Mouse (Mus musculus): ENCODE measurements at regions not wholly inside any gene's neighbourhood (a gene's known extent, or its start where the extent isn't known, plus 50 kb on each side); places are given as distances from the start of the nearest gene placed in this dataset.

DNA sequence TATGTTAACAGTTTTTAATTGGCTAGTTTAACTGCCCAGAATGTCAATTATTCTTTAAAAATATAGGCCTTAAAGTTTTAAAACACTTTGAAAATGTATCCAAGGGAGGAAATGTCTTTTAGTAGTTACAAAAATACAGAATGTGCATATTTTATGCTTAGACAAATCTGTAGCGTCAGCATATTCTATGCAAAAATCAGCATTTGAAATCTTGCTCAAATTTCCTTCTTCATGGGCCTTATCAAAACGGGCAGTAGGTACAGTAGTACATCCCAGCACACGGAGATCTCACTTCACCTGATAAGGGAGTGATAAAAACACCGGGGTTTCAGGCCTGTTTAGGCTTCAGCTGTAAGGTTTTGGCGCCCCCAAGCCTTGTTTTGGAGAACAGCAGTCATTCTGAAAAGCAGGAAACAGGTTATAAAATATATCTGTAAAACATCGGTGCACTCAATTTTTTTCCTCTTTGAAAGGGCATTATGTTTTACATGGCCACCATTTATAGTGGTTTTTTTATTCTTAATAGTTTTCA, 435.7 kb upstream of the Adgrl4 start:
- Histone ChIP-seq H3K36me3 (no peaks in the 10 kb centered on the region), H3K9ac (replicated peaks) (no peak overlapping the region), H3K27ac (no peak overlapping the region), H3K4me3 (replicated peaks) (no peak overlapping the region), H3K27me3 (no peaks in the 10 kb centered on the region), H3K4me2 (replicated peaks) (no peak overlapping the region), H3K9me3 (no peaks in the 10 kb centered on the region), H3K4me1 (replicated peaks) (no peaks in the 10 kb centered on the region)
- ATAC-seq: 0 out of 2 replicates have a peak, but pooled peaks have one; percentile 48
- 35% methylated on average over 6 of the region's 6 CpGs for WGBS

DNA sequence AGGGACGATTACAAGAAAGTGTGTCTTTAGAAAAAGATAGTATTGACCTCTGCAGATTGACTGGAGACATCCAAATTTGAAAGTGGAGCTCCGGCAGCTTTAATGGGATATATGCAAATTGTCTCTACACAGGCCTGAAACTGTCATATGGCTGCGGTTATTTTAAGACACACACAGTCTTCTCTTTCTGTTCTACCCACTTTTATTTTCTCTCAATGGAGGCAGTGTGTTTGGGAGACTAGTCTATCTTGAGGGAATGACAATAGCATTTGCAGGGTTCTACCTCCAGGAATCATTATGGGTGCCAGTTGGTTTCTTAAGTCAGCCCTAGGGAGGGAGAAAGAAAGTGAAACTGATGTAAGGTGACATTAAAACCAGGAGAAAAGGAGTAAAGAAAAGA, 434.2 kb upstream of the Adgrl4 start:
- ATAC-seq: no peak
- Histone ChIP-seq H3K4me2 (replicated peaks) (no peak overlapping the region), H3K9me3 (no peaks in the 10 kb centered on the region), H3K27me3 (no peaks in the 10 kb centered on the region), H3K9ac (replicated peaks) (no peak overlapping the region), H3K36me3 (no peaks in the 10 kb centered on the region), H3K4me1 (replicated peaks) (no peaks in the 10 kb centered on the region), H3K4me3 (replicated peaks) (no peak overlapping the region), H3K27ac (no peak overlapping the region)
- WGBS: 71% methylated on average over 3 of the region's 3 CpGs

DNA sequence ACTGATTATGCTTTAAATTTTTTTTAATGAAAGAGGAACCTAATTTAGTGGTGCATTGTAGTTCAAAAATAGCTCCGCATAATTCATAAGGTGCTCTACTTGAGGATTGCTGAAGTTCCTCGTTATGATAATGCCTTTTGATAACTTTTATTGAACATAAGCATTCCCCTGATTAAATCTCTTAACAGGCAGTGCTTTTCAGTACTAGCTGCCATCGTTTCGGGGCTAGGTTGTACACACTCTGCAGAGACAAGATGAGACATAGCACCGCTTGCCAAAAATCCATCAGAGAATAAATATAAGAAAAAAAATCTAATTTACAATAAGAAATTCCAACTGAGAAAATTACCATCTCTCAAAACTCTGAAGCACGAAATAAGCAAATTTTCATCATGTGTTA, 433.7 kb upstream of the Adgrl4 start:
- Histone ChIP-seq H3K27ac (no peak overlapping the region), H3K9me3 (no peaks in the 10 kb centered on the region)

DNA sequence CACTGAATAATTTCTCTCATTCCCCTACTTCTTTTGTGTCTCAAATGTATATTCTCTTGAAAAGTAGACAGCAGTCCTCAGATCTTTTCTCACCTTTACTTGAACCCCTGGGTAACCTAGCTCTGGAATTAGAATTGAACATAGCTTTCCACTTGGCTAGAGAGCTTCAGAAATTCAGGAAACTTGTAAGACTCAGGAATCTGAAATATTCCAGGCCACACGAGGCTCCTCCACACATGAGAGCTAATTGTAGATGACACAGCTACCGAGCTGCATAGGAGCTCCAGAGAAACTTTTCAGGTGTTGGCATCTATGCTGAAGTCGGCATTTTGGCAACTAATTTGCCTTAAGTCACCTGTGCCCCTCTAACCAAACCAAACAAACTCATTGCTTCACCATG, 417.7 kb upstream of the Adgrl4 start:
- Histone ChIP-seq H3K9ac (replicated peaks) (no peak overlapping the region), H3K4me1 (replicated peaks) (no peaks in the 10 kb centered on the region)
- no peak for ATAC-seq

More for the DNA sequence above, 433.7 kb upstream of the Adgrl4 start:
- 72% methylated on average over 6 of the region's 6 CpGs for WGBS
- no peak overlapping the region for H3K4me2 ChIP-seq (replicated peaks)
- no peak for ATAC-seq
- no peak overlapping the region for H3K9ac ChIP-seq (replicated peaks)
- no peaks in the 10 kb centered on the region for H3K27me3 ChIP-seq
- H3K4me3 ChIP-seq (replicated peaks): no peak overlapping the region
- H3K36me3 ChIP-seq: no peaks in the 10 kb centered on the region
- H3K4me1 ChIP-seq (replicated peaks): no peaks in the 10 kb centered on the region

DNA sequence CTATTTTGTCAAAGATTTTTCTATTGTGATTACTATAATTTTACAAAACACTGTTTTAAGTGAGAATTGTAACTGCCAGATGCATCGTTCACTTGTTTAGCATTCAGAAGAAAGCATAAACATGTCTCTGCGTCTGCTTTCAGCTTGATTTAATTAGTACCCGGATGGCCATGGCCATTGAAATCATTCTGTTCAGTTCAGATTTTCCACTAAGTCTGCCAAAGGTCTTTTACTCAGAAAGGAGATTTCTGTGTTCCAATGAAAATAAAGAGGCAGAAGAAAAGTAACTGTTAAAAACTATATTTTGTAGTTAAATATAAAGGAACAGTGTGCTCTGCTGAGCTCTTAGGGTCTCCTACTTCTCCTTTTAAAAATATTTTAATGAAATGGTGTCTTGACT, 380.2 kb upstream of the Adgrl4 start:
- ATAC-seq: no peak
- WGBS: 84% methylated on average over 3 of the region's 3 CpGs
- no peak overlapping the region for H3K9ac ChIP-seq (replicated peaks)
- no peaks in the 10 kb centered on the region for H3K4me1 ChIP-seq (replicated peaks)
- H3K9me3 ChIP-seq: no peaks in the 10 kb centered on the region
- no peak overlapping the region for H3K27ac ChIP-seq
- no peaks in the 10 kb centered on the region for H3K27me3 ChIP-seq
- no peaks in the 10 kb centered on the region for H3K36me3 ChIP-seq
- no peak overlapping the region for H3K4me2 ChIP-seq (replicated peaks)
- no peak overlapping the region for H3K4me3 ChIP-seq (replicated peaks)

More for the DNA sequence above, 417.7 kb upstream of the Adgrl4 start:
- no peaks in the 10 kb centered on the region for H3K9me3 ChIP-seq
- no peak overlapping the region for H3K4me3 ChIP-seq (replicated peaks)
- H3K4me2 ChIP-seq (replicated peaks): no peak overlapping the region
- no peaks in the 10 kb centered on the region for H3K36me3 ChIP-seq
- WGBS: 83% methylated on average over 3 of the region's 3 CpGs
- H3K27me3 ChIP-seq: no peaks in the 10 kb centered on the region
- H3K27ac ChIP-seq: no peak overlapping the region

DNA sequence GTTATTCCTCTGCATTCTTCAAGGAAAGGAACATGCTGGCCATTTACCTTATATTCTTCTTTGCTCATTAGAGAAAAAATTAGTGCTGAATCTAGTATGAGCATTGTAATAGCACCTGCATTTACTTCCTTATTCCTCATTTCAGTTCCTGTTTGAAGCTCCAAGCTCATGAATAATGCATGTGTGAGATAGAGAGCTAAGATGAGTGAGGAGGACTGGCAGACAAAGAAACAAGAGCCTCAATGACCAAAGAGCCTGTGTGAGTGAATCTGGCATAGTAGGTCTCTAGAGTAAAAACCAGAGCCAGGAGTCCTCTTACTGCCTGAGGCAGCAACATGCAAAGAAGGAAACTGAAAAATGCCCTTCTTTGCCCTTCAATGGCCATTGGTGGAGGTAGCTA, 365.4 kb upstream of the Adgrl4 start:
- Histone ChIP-seq H3K4me3 (replicated peaks) (no peak overlapping the region), H3K9me3 (no peaks in the 10 kb centered on the region), H3K27me3 (no peaks in the 10 kb centered on the region), H3K27ac (peak overlapping the region; percentile 39; the same call in 1 of the 2 replicates), H3K4me2 (replicated peaks) (no peak overlapping the region), H3K9ac (replicated peaks) (no peak overlapping the region), H3K36me3 (no peaks in the 10 kb centered on the region), H3K4me1 (replicated peaks) (no peaks in the 10 kb centered on the region)
- peak; percentile 50; the same call in 1 of the 2 replicates for ATAC-seq

DNA sequence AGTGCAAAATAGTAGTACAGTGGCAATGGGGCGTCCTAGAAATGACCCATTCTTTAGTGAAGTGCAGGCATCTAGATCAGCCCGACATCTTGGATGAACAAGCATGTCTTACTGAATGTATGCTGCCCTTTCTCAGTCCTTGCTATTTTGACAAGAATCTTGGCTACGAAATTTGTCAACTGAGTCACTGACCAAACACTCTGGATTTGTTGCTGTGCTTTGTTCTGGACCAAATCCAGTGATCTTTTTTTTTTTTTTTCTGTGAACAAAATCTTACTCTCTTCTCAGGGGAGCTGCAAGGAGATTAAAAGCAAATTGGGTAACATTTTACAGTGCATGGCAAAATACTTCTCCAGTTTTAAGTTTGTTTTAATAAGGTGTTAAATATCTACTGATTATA, 320.9 kb upstream of the Adgrl4 start:
- WGBS: 38% methylated on average over 3 of the region's 3 CpGs
- H3K36me3 ChIP-seq: no peaks in the 10 kb centered on the region
- no peak overlapping the region for H3K4me2 ChIP-seq (replicated peaks)
- H3K9ac ChIP-seq (replicated peaks): no peak overlapping the region
- H3K4me3 ChIP-seq (replicated peaks): no peak overlapping the region
- no peak for ATAC-seq
- no peaks in the 10 kb centered on the region for H3K27me3 ChIP-seq
- no peaks in the 10 kb centered on the region for H3K9me3 ChIP-seq
- H3K4me1 ChIP-seq (replicated peaks): peaks cover 3% of the 10 kb centered on the region; the same call in 1 of the 2 replicates
- no peak overlapping the region for H3K27ac ChIP-seq

DNA sequence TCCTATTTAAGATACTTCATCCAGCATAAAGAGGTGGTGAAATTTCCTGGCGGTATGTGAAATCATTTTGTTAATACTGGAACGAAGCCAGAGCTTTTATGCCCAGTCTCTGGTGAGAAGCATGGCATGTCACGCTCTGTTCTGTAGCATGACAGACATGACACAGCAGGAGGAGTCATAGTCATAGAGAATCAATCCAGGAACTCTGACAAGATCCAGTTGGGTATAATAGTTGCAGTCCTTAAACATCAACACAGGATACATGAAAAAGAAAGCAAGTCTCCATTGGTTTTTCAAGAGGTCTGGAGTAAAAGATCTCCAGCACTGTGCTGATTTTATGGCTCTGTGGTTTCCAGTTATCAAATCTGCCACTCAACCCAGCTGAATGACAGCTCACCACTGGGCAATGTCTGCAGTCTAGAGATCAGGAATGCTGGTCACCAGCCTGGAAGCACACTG, 320.1 kb upstream of the Adgrl4 start:
- Histone ChIP-seq H3K4me1 (replicated peaks) (peaks cover 3% of the 10 kb centered on the region; the same call in 1 of the 2 replicates), H3K36me3 (no peaks in the 10 kb centered on the region), H3K9ac (replicated peaks) (no peak overlapping the region), H3K4me2 (replicated peaks) (no peak overlapping the region), H3K9me3 (no peaks in the 10 kb centered on the region), H3K27ac (no peak overlapping the region), H3K4me3 (replicated peaks) (no peak overlapping the region), H3K27me3 (no peaks in the 10 kb centered on the region)
- WGBS: 33% methylated on average over 3 of the region's 3 CpGs
- ATAC-seq: peak; percentile 92

DNA sequence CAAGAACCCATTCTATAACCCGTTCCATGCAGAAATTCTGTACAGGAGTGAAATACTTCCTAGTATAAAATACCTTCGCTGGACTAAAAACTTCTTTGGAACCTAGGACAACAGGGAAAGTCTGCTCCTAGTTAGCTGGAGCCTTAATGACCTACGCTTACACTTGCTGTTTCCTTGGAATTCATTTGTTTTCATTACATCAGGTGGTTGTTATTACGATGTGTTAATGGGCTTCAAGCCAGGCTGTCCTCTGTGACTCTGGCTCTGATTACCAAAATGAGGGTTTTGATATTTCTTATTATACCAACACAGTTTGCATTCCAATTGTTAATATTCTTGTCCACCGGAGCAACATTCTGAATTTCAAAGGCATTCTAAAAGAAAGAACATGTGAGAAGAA, 313.6 kb upstream of the Adgrl4 start:
- no peaks in the 10 kb centered on the region for H3K4me1 ChIP-seq (replicated peaks)
- no peaks in the 10 kb centered on the region for H3K27me3 ChIP-seq
- H3K36me3 ChIP-seq: no peaks in the 10 kb centered on the region
- 84% methylated on average over 5 of the region's 5 CpGs for WGBS
- H3K27ac ChIP-seq: no peak overlapping the region
- no peak overlapping the region for H3K4me2 ChIP-seq (replicated peaks)
- H3K9ac ChIP-seq (replicated peaks): no peak overlapping the region
- H3K4me3 ChIP-seq (replicated peaks): no peak overlapping the region
- H3K9me3 ChIP-seq: no peaks in the 10 kb centered on the region
- no peak for ATAC-seq

DNA sequence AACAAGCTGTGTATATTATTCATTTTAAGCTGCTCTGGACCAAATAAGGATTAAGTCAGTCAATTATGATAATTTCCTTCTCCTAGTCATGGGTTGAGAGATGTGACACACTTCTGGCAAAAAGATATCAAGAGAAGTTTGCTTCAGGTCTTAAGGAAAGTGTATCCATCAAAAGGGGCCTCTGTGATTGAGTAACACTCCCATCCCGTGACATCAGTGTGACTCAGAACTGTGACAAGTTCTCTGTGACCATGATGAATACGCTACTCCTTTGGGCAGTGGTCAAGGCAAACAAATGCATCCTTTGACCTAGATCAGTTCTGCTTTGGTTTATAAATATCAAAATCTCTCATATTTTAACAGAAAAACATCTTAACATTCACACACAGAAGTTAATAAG, 290.8 kb upstream of the Adgrl4 start:
- 89% methylated on average over 2 of the region's 2 CpGs for WGBS
- no peaks in the 10 kb centered on the region for H3K4me1 ChIP-seq (replicated peaks)
- H3K27ac ChIP-seq: no peak overlapping the region
- no peaks in the 10 kb centered on the region for H3K9me3 ChIP-seq
- no peak overlapping the region for H3K4me3 ChIP-seq (replicated peaks)
- no peaks in the 10 kb centered on the region for H3K36me3 ChIP-seq
- no peak overlapping the region for H3K9ac ChIP-seq (replicated peaks)
- no peaks in the 10 kb centered on the region for H3K27me3 ChIP-seq
- no peak for ATAC-seq
- H3K4me2 ChIP-seq (replicated peaks): no peak overlapping the region

DNA sequence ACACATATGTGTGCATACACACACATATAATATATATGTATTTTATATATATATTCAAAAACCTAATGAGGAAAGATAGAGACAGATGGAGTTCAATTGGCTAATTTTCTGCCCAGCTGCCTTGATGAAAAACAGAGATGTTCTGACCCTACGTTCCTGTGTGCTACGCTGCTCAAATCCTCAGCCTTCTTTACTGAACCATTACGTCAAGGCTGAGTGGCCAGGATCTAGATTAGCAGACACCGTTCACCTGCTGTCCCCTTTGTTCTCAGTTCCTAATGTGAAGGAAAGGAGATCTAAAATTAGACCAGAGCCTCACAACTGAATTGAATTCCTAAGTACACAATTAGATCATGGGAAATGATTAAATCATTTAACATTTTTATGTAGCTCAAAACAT, 284.3 kb upstream of the Adgrl4 start:
- no peak overlapping the region for H3K27ac ChIP-seq
- whole genome bisulfite sequencing: 7% methylated on average over 4 of the region's 4 CpGs
- H3K4me1 ChIP-seq (replicated peaks): no peaks in the 10 kb centered on the region
- H3K9ac ChIP-seq (replicated peaks): no peak overlapping the region
- no peaks in the 10 kb centered on the region for H3K27me3 ChIP-seq
- no peaks in the 10 kb centered on the region for H3K36me3 ChIP-seq
- no peaks in the 10 kb centered on the region for H3K9me3 ChIP-seq
- H3K4me2 ChIP-seq (replicated peaks): no peak overlapping the region
- H3K4me3 ChIP-seq (replicated peaks): no peak overlapping the region
- no peak for ATAC-seq

DNA sequence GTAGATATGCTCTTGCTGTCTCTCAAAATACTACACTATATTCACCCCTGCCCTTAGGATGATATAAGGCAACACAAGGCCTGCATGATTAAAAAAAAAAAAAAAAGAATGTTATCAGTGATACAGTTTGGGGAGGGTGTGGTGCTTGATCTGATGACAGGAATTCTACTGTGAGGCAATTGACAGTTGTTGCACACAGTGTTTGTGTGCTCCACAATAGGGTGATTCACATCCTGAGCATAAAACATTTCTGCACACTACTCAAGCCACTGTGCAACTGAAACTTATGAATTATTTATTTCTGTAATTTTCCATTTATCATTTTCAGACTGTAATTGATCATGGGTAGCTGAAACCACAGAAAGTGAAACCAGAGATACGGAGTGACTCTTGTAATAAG, 277.2 kb upstream of the Adgrl4 start:
- Histone ChIP-seq H3K27me3 (no peaks in the 10 kb centered on the region), H3K4me1 (replicated peaks) (no peaks in the 10 kb centered on the region), H3K4me3 (replicated peaks) (no peak overlapping the region), H3K9me3 (no peaks in the 10 kb centered on the region), H3K36me3 (no peaks in the 10 kb centered on the region), H3K9ac (replicated peaks) (no peak overlapping the region), H3K4me2 (replicated peaks) (no peak overlapping the region), H3K27ac (no peak overlapping the region)
- no peak for ATAC-seq
- WGBS: 71% methylated on average over 1 of the region's 1 CpGs

DNA sequence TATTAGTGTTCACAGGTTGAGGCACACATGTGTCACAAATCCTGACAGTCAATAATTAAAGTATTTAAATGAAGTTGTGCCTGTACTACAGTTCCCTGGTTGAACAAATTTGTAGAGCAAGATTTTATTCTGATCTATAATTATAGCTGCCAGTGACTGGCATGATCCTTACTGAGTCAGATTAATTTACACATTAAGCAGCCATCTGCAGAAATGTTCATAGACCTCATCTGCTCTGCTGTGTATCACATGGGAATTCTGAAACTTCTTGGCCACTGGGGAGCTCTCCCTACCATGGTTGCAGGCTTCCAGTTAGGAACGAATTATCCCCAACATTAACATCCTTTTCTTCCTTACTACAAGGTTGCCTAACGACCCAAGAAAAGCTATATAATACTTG, 255.6 kb upstream of the Adgrl4 start:
- Histone ChIP-seq H3K27me3 (no peaks in the 10 kb centered on the region), H3K4me1 (replicated peaks) (no peaks in the 10 kb centered on the region), H3K4me3 (replicated peaks) (no peak overlapping the region), H3K9ac (replicated peaks) (no peak overlapping the region), H3K4me2 (replicated peaks) (no peak overlapping the region), H3K9me3 (no peaks in the 10 kb centered on the region), H3K36me3 (no peaks in the 10 kb centered on the region), H3K27ac (no peak overlapping the region)
- 58% methylated on average over 2 of the region's 2 CpGs for WGBS
- ATAC-seq: no peak
